Mouse (Mus musculus) heart, postnatal 14 days (tissue): Measurements from ENCODE around the gene Gm11007. TPM values are rescaled to one million over a fixed set of nuclear protein-coding genes. Genes with fewer than 3 reads are reported as not detected.
"Not testable (repeated sequence)": the region's sequence is repeated elsewhere in the genome, so short reads cannot be mapped to it uniquely, and the experiment has no call there.

Experiments
- DNase-seq, 2 experiments: peaks; one replicate each; pipeline ENCODE4 v3.0.0; 2021 to 2022
- intact Hi-C: fragments of 180-260 bp; cut with DNase I; formaldehyde crosslinking; loops from one replicate; pipeline ENCODE4 v1.15.1; 2025
- long read RNA-seq, 2 experiments: library from polyadenylated mRNA; stranded (forward); transcript quantifications; one replicate each; pipeline ENCODE4 v2.0.0; 2021
- total RNA-seq, 2 experiments: library from RNA; stranded (reverse); gene quantifications; 2 replicates each; pipeline ENCODE4 v1.2.3; 2021

Gene Gm11007
- total RNA-seq: not detected
- long read RNA-seq, experiment 1, partial matches to known transcripts: 4 of 7 reads
- long read RNA-seq, experiment 1, other reads (novel, unspliced or antisense): 2 of 7 reads
- long read RNA-seq, experiment 2, partial matches to known transcripts: 0 of 8 reads
- long read RNA-seq, experiment 2, other reads (novel, unspliced or antisense): 8 of 8 reads

DNA sequence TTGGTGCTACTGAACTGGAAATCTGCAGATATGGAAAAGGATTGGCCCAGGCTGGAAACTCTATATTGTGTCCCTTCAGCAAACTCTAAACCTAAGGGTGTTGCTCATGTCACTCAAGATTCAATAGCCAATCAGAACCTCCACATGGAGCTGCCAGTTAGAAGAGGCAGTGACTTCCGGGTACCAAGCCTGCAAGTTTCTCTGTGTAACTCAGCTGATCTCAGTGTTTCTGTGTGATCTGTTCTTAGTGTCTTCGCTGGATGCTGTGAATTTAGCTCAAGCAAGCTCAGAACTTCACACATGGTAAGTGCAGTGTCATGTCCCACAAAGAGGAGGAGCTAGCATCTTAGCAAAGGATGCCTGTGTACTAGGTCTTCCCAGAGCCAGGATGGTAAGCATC lies at the start of gene Gm11007:
Gene Gm11007, plus strand, starts transcription at position 301 of the 400 bp plus-strand sequence.
- DNase-seq, intact Hi-C loops: not testable (repeated sequence)

Other genes starting within 250 kb of the Gm11007 start
- 1 to 10 TPM; 1.8 to 2.4 TPM for gene Gm4724, start 208.2 kb upstream of the Gm11007 start, total RNA-seq
- gene Zfp965, start 174.0 kb upstream of the Gm11007 start, total RNA-seq: 1 to 10 TPM; 4.9 TPM
- gene Zfp969, start 59.7 kb downstream of the Gm11007 start, total RNA-seq: not detected
- not detected for gene Gm2007, start 97.6 kb downstream of the Gm11007 start, total RNA-seq
- gene Gm14288, start 157.1 kb downstream of the Gm11007 start, total RNA-seq: 10 to 100 TPM; 14.7 to 14.8 TPM
- 10 to 100 TPM; 15.6 to 15.9 TPM for gene Gm6710, start 225.2 kb downstream of the Gm11007 start, total RNA-seq